Mouse (Mus musculus) kidney, postnatal 25 days (tissue): ENCODE data around the gene Cdk15.

Experiments used
- DNase-seq, 2 experiments: peaks; one replicate each; pipeline ENCODE4 v3.0.0; 2021; ENCODE audit warnings: mixed read lengths in 2 of 2

Gene Cdk15

GRCm38 (mm10) chr1:59332737-59333385, 76.2 kb downstream of the Cdk15 start:
- DNase-seq: no peak

- no peak for DNase-seq
These were observed 76.7 kb downstream of the Cdk15 start for GRCm38 (mm10) chr1:59333386-59333759.

GRCm38 (mm10) chr1:59333860-59334561, 77.3 kb downstream of the Cdk15 start:
- no peak for DNase-seq

GRCm38 (mm10) chr1:59334562-59334890, 77.8 kb downstream of the Cdk15 start:
- DNase-seq: no peak

GRCm38 (mm10) chr1:59336256-59336655, 79.5 kb downstream of the Cdk15 start:
- DNase-seq: no peak

GRCm38 (mm10) chr1:59340814-59341588, 84.3 kb downstream of the Cdk15 start:
- no peak for DNase-seq

GRCm38 (mm10) chr1:59341697-59342096, 85.0 kb downstream of the Cdk15 start:
- no peak for DNase-seq

- DNase-seq: no peak
These were observed 85.4 kb downstream of the Cdk15 start for GRCm38 (mm10) chr1:59342146-59342545.

GRCm38 (mm10) chr1:59352706-59353105, 96.0 kb downstream of the Cdk15 start:
- DNase-seq: no peak

GRCm38 (mm10) chr1:59355440-59355839, 98.7 kb downstream of the Cdk15 start:
- no peak for DNase-seq

GRCm38 (mm10) chr1:59359136-59359535, 102.4 kb downstream of the Cdk15 start:
- no peak for DNase-seq

GRCm38 (mm10) chr1:59360834-59361233, 104.1 kb downstream of the Cdk15 start:
- DNase-seq: no peak

- no peak for DNase-seq
These were observed 104.8 kb downstream of the Cdk15 start for GRCm38 (mm10) chr1:59361460-59361859.

GRCm38 (mm10) chr1:59361966-59362365, 105.3 kb downstream of the Cdk15 start:
- DNase-seq: no peak

GRCm38 (mm10) chr1:59364463-59365040, 107.8 kb downstream of the Cdk15 start:
- DNase-seq: no peak

- DNase-seq: no peak
These were observed 111.4 kb downstream of the Cdk15 start for GRCm38 (mm10) chr1:59367928-59368648.

- DNase-seq: no peak
These were observed 112.1 kb downstream of the Cdk15 start for GRCm38 (mm10) chr1:59368649-59369319.

- DNase-seq: no peak
These were observed 112.6 kb downstream of the Cdk15 start for GRCm38 (mm10) chr1:59369320-59369685.

GRCm38 (mm10) chr1:59370355-59370950, 113.7 kb downstream of the Cdk15 start:
- no peak for DNase-seq

GRCm38 (mm10) chr1:59376021-59376548, 119.4 kb downstream of the Cdk15 start:
- DNase-seq: peak in 1 of 2 experiments; percentile 37

- DNase-seq: no peak
These were observed 119.9 kb downstream of the Cdk15 start for GRCm38 (mm10) chr1:59376557-59376956.

GRCm38 (mm10) chr1:59377312-59377711, 120.6 kb downstream of the Cdk15 start:
- no peak for DNase-seq
